In genomic region chr17:4457491-4457890, GRCm38 (mm10) we compare ENCODE assay signal across 22 mouse cellular contexts.
DNase-seq lines count a peak whose midpoint lies in the region; ATAC-seq and TF ChIP-seq lines count a peak whose summit lies in the region.
"Had no signal": no experiment of that assay in that cellular context is flagged by ENCODE, and none has a peak within 500 bp of the region (broad histone marks: within the 10 kb centered on the region; RNA-seq: fewer than 3 reads in every experiment).

No protein-coding gene starts in this region.

- TF ChIP-seq CTCF in forebrain, postnatal 0 days (IDR thresholded peaks at IDR 0.05; ENCODE audit: low read depth): no peak

- no peaks in the 10 kb centered on the region for H3K4me1 ChIP-seq in forebrain, postnatal 0 days (ENCODE audit: insufficient read depth)
- H3K4me1 ChIP-seq in forebrain, embryonic 10.5 days: no peaks in the 10 kb centered on the region
- H3K4me1 ChIP-seq: embryonic facial prominence, embryonic 13.5 days; forebrain, embryonic 13.5 days; hindbrain, embryonic 12.5 days had no signal

- no peak overlapping the region for H3K9ac ChIP-seq in forebrain, postnatal 0 days
- H3K9ac ChIP-seq: embryonic facial prominence, embryonic 13.5 days; forebrain, embryonic 13.5 days; heart, embryonic 13.5 days; hindbrain, embryonic 12.5 days had no signal

- H3K4me3 ChIP-seq in forebrain, postnatal 0 days (ENCODE audit: low read depth, low read length): no peak overlapping the region
- H3K4me3 ChIP-seq in forebrain, embryonic 10.5 days: no peak overlapping the region
- H3K4me3 ChIP-seq: embryonic facial prominence, embryonic 13.5 days; forebrain, embryonic 13.5 days; gastrocnemius, adult 2 months; heart, embryonic 13.5 days; hindbrain, embryonic 12.5 days had no signal

- H3K36me3 ChIP-seq in forebrain, postnatal 0 days (ENCODE audit: insufficient read depth): no peaks in the 10 kb centered on the region
- no peaks in the 10 kb centered on the region for H3K36me3 ChIP-seq in forebrain, embryonic 10.5 days (replicated peaks)
- H3K36me3 ChIP-seq: embryonic facial prominence, embryonic 13.5 days; G1E; heart, embryonic 13.5 days; hindbrain, embryonic 12.5 days had no signal

- DNase-seq in forebrain, postnatal 0 days: peak; percentile 17
- DNase-seq in forebrain, embryonic 10.5 days (ENCODE audit: extremely low spot score, low spot score): no peak
- DNase-seq in Muller cell, postnatal 12 days (ENCODE audit: inconsistent ontology term): peak; percentile 19
- peak; percentile 27 for DNase-seq in layer of hippocampus, adult 9-10 months (ENCODE audit: low spot score)
- DNase-seq in telencephalon, adult 2 months (ENCODE audit: low read depth, low spot score): peak; percentile 35
- no peak for DNase-seq in spleen, postnatal 14 days (ENCODE audit: low spot score in 2 of 2)
- no peak for DNase-seq in right cerebral cortex, adult 2 months (ENCODE audit: low spot score in 2 of 2)
- DNase-seq: adrenal gland, postnatal 10 days; B cell, adult 2 months; cerebellum, adult 11-12 months; cerebellum, adult 9-10 months; cerebellum, postnatal 36 days; gastrocnemius, adult 2 months; gastrocnemius, postnatal 25 days; heart, postnatal 4 days had no signal

- no peaks in the 10 kb centered on the region for H3K9me3 ChIP-seq in forebrain, postnatal 0 days (ENCODE audit: low read length)
- H3K9me3 ChIP-seq in forebrain, embryonic 10.5 days: no peaks in the 10 kb centered on the region
- H3K9me3 ChIP-seq: embryonic facial prominence, embryonic 13.5 days; forebrain, embryonic 13.5 days; G1E; heart, embryonic 13.5 days; hindbrain, embryonic 12.5 days had no signal

- no peak for ATAC-seq in forebrain, postnatal 0 days
- ATAC-seq: CD4-positive, CD25-positive, alpha-beta regulatory T cell, adult 4 months; forebrain, embryonic 13.5 days; hindbrain, postnatal 0 days had no signal

- no peaks in the 10 kb centered on the region for H3K27me3 ChIP-seq in forebrain, postnatal 0 days (ENCODE audit: insufficient read depth, low read length)
- H3K27me3 ChIP-seq in forebrain, embryonic 10.5 days (ENCODE audit: poor library complexity, severe bottlenecking): no peaks in the 10 kb centered on the region
- H3K27me3 ChIP-seq: embryonic facial prominence, embryonic 13.5 days; forebrain, embryonic 13.5 days; heart, embryonic 13.5 days; hindbrain, embryonic 12.5 days had no signal

- H3K4me2 ChIP-seq in forebrain, postnatal 0 days (ENCODE audit: low read depth): no peak overlapping the region
- H3K4me2 ChIP-seq: embryonic facial prominence, embryonic 13.5 days; forebrain, embryonic 13.5 days; heart, embryonic 13.5 days; hindbrain, embryonic 12.5 days had no signal

- 65% methylated on average over 1 of the region's 1 CpGs for WGBS in forebrain, postnatal 0 days
- 92% methylated on average over 1 of the region's 1 CpGs for WGBS in forebrain, embryonic 10.5 days

- no peak overlapping the region for H3K27ac ChIP-seq in forebrain, postnatal 0 days (ENCODE audit: low read depth, low read length)
- H3K27ac ChIP-seq in forebrain, embryonic 10.5 days: no peak overlapping the region
- H3K27ac ChIP-seq: embryonic facial prominence, embryonic 13.5 days; forebrain, embryonic 13.5 days; gastrocnemius, adult 2 months; heart, embryonic 13.5 days; hindbrain, embryonic 12.5 days; hindbrain, postnatal 0 days had no signal

Comparison
In these comparisons a context has a peak if more than half of its experiments do, and no peak if none do; other contexts are left out.
1. DNase-seq: peak in forebrain, postnatal 0 days (single experiment), Muller cell, postnatal 12 days (single experiment), layer of hippocampus, adult 9-10 months (single experiment) and telencephalon, adult 2 months (single experiment); none in forebrain, embryonic 10.5 days (single experiment), spleen, postnatal 14 days (0 of 2) and right cerebral cortex, adult 2 months (0 of 2).